Mouse (Mus musculus) effector memory CD4-positive, alpha-beta T cell, adult 5 months (primary cell): ENCODE measurements around the gene Ech1. TPM values are rescaled to one million over a fixed set of nuclear protein-coding genes. Genes with fewer than 3 reads are reported as not detected.

Experiments
- polyA plus RNA-seq: library from polyadenylated mRNA; unstranded; fragments of 100-300 nt; shearing (Covaris generic); gene quantifications from one replicate; pipeline ENCODE4 v1.2.1, GENCODE M21; 2017

Gene Ech1
- 121 TPM for polyA plus RNA-seq

GRCm38 (mm10) chr7:28824941-28825685 is at the start of gene Ech1:
Gene Ech1, plus strand, starts transcription at chr7:28825217.

GRCm38 (mm10) chr7:28788307-28789195 is 36.5 kb upstream of the Ech1 start, which contains the start of gene Rinl:
Gene Rinl, plus strand, starts transcription at chr7:28788969.

GRCm38 (mm10) chr7:28808221-28808941 is 16.6 kb upstream of the Ech1 start, which contains the start of gene Hnrnpl:
Gene Hnrnpl, plus strand, starts transcription at chr7:28808541.

DNA sequence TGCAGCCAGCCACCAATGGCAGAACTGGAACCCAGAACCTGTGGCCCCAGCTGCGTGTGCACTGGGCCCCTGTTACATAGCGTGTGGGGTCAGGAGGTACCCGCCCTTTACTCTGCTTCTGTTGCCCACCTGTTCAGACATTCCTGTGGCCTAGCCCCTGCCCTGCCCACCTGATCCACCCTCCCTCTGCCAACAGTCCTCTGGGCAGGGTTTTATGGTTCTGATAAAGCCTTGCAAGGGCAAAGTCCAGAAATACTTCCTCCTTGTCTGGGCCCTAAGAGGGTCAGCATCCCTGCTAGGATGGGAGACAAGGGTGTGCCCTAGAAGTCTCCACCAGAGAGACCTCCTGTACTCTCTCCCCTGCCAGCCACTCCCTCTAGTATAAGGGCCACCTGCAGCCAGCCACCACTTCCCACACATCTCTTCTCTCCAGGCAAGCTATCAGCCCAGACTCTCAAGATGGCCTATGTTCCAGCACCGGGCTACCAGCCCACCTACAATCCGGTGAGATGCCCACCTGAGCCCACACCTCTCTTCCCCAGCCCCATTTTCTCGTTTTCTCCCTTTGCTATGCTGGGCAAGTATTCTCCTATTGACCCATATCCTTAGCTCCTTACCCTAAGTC is 8.8 kb downstream of the Ech1 start, which contains the start of gene Lgals4:
Lgals4 (plus strand) TSS at position 132 of the 625 bp plus-strand sequence.

GRCm38 (mm10) chr7:28863540-28863939 is 38.5 kb downstream of the Ech1 start, which contains the start of gene Lgals7:
Gene Lgals7, plus strand, starts transcription at chr7:28863853.

DNA sequence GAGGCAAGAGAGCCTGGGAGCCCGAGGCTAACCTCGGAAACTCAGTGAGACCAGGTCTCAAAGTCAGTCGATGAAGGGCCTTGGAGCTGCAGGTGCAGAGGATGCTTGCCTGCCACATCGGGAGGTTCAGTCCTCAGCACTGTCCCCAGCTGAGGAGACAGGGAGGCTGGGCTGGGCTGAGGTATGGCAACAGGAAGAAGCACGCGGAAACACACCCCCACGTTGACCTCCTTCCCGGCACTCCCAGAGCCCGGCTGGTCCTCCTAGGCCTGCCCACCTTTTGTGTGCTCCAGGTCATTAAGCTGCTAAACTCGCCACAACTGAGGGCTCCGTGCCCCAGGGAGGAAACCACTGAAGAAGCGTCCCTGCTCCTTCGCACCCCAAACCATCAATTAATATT is 56.2 kb downstream of the Ech1 start, which contains the start of gene Capn12:
Capn12 (plus strand) TSS at position 224 of the 400 bp plus-strand sequence.

Other genes with a start within 250 kb of the Ech1 start
- 82.1 TPM for gene Samd4b, start 227.1 kb upstream of the Ech1 start, polyA plus RNA-seq
- gene Pak4, start 227.0 kb upstream of the Ech1 start, polyA plus RNA-seq, result 8.1 TPM
- gene Acp7, start 193.9 kb upstream of the Ech1 start, polyA plus RNA-seq, result not detected
- gene Fbxo27, start 132.4 kb upstream of the Ech1 start, polyA plus RNA-seq, result 2.8 TPM
- gene Fbxo17, start 108.4 kb upstream of the Ech1 start, polyA plus RNA-seq, result 6.0 TPM
- 37.6 TPM for gene Mrps12, start 83.4 kb upstream of the Ech1 start, polyA plus RNA-seq
- gene Sars2, start 83.2 kb upstream of the Ech1 start, polyA plus RNA-seq, result 20.6 TPM
- gene Ccer2, start 69.0 kb upstream of the Ech1 start, polyA plus RNA-seq, result not detected
- gene Sirt2, start 58.5 kb upstream of the Ech1 start, polyA plus RNA-seq, result 71.7 TPM
- 222 TPM for gene Nfkbib, start 57.7 kb upstream of the Ech1 start, polyA plus RNA-seq
- 258 TPM for gene Rinl, start 36.2 kb upstream of the Ech1 start, polyA plus RNA-seq
- gene Hnrnpl, start 16.7 kb upstream of the Ech1 start, polyA plus RNA-seq, result 333 TPM
- 17.6 TPM for gene Lgals4, start 8.6 kb downstream of the Ech1 start, polyA plus RNA-seq
- 4.6 TPM for gene Lgals7, start 38.6 kb downstream of the Ech1 start, polyA plus RNA-seq
- gene Capn12, start 56.2 kb downstream of the Ech1 start, polyA plus RNA-seq, result not detected
- 263 TPM for gene Actn4, start 137.1 kb downstream of the Ech1 start, polyA plus RNA-seq
- gene Eif3k, start 156.6 kb downstream of the Ech1 start, polyA plus RNA-seq, result 292 TPM
- 137 TPM for gene Map4k1, start 156.8 kb downstream of the Ech1 start, polyA plus RNA-seq